Mouse (Mus musculus) natural killer cell, adult 2 months (primary cell): ENCODE results near the gene Gm45717.
A peak's percentile ranks its signal among the peaks of the same experiment; 100 is the strongest.

Source experiments
- DNase-seq, 2 experiments: peaks; one replicate each; pipeline ENCODE4 v3.0.0; 2022; ENCODE audit warnings: low spot score in 2 of 2

Gene Gm45717

DNA sequence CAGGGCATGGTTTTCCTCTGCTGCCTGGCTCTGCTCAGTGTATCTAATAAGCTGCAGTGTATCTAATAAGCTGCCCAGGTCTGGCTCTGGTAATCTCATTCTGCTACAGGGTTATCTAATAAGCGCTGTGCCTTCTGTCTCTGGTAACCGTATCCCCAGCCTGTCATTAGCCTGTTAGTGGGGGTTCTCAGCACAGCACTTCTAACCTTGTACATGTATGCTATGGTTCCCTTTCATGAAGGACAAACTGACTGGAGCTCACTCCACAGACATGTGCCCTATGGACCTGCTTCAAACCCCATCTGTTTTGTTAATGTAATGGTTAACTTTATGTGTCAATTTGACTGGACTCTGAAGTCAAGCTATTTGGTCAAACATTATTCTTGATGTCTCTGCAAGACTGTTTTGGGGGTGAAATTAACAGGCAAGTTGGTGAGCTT is 50.1 kb downstream of the Gm45717 start:
- no peak for DNase-seq

DNA sequence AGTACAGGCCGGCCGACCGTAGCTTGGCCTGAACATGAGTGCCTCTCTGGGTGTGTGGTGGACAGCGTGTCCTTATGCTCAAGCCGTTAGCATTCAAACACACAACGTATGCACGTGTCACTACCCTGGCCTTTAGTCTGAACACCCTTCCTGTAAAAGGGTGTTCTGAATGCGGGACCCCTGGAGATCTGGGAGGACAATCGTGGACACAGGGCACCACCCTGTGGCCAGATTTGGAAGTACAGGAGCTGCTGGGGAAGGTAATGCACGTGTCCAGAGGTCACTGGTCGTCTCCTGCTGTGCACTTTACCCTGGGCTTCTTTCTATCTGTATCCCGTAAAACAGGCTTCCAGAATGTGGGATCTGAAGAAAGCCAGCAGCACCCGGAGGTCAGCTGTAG is 52.5 kb downstream of the Gm45717 start:
- DNase-seq: peak; percentile 51 to 67

DNA sequence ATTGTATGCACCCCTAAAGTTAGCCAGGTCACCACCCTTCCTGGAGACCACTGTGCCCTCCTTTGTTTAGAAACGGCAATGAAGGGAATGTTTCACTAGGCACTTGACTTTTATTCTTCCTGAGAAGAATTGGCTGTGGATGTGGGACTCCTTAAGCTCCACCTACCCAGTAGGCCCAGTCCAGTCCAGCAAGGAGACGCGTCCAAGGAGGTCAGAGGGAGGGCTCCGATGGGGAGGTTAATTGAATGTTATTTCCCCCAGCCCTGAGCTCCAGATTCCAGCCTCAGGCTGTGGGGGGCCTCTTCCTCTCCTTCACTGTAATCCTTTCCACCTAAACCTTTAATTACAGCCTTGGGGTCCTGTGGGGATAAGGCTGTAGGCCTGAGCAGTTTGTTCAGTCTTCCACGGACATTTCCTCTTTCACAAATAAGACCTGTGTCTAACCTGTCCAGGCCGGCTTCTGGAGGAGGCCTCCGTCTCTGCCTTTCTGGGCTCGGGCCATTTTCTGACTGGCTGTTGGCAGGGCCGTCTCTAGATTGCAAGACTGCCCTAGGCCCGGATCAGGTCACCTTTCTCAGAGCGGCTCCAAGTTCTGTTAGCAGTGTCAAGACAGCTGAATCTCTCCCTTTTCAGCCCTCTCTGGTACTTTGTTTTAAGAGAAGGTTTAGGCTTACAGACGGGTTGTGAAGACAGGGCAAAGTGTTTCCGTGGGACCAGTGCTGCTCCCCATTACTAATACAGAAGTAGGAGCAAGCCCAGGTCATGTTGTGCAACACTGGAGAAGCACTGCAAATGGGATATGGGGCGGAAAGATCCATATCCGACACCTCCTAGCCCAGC is 53.5 kb downstream of the Gm45717 start:
- DNase-seq: no peak

DNA sequence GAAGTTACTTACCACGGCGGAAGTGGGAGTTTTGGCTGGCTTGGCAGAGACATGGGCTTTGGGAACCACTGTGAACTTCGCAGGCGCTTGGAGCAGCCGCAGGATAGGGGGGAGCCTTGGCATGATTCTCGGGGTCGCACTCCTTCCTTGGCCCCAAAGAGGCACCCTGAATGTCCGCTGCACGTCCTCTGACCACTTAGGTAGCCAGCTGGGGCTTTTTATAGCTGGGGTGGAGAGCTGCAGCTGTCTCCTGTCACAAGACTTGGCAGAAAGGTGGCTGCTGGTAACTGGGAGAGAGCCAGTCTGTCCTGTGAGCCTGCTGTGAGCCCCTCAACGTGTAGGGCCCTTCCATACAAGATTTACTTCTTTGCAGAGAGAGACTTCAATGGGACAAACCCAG is 55.5 kb downstream of the Gm45717 start, which contains the start of gene Cox8b:
Cox8b (minus strand) TSS at position 227 of the 400 bp plus-strand sequence.
- DNase-seq: no peak
